Mouse (Mus musculus) right cerebral cortex, postnatal 25 days (tissue): ENCODE measurements around the gene Dapk2.

ENCODE experiments used
- DNase-seq: peaks from one replicate; pipeline ENCODE4 v3.0.0; 2022

Dapk2 gene

GRCm38 (mm10) chr9:66144248-66144647, 13.8 kb upstream of the Dapk2 start:
- peak; percentile 65 for DNase-seq

DNA sequence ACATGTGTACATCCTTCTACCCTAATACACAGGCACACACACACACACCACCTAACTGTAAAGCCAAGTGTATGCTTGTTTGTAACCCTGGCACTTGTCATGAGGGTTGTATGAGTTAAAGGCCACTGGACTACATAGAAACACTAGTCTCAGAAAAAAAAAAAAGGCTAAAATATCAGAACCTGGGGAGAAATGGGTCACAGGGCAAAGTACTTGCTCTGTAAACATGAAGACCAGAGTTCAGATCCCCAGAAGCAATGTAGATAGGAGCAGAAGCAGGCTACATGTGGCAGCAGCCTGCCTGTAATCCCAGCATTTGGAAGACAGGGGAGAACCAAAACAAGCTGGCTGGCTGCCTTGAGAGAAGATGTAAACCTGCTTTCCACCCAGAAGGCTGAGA, 11.9 kb upstream of the Dapk2 start:
- no peak for DNase-seq

- DNase-seq: no peak
These were observed 6.0 kb upstream of the Dapk2 start for GRCm38 (mm10) chr9:66152011-66152410.

GRCm38 (mm10) chr9:66153594-66153993, 4.4 kb upstream of the Dapk2 start:
- DNase-seq: no peak

- DNase-seq: no peak
These were observed 4.0 kb upstream of the Dapk2 start for GRCm38 (mm10) chr9:66154013-66154412.

GRCm38 (mm10) chr9:66155534-66155933, 2.5 kb upstream of the Dapk2 start:
- DNase-seq: no peak

DNA sequence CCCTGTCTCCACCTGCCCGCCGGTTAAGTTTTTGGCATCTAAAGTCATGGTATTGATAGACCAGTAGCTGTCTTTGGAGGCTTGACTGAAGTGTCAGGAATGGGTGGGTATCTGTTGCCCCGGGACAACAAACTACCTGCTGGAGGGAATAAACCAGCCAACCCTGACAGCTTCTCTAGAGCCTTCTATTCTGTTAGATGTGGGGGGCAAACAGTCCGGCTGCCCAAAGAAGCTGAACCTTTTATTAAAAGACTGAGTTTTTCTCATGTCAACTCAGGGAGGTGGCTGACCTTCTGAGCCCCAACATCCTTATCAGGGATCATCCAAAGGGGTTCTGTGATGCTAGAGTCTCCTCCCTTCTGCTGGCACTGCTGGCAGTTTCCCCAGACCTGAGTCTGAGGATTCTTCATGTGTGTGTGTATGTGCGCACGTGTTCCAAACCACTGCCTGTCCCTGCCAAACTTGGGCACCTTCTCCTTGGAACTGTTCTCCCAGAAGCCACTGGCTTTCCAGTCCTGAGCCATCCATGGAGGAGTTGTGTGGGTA, 935 bp downstream of the Dapk2 start:
- no peak for DNase-seq

- DNase-seq: no peak
These were observed 2.1 kb downstream of the Dapk2 start for GRCm38 (mm10) chr9:66160155-66160554.

DNA sequence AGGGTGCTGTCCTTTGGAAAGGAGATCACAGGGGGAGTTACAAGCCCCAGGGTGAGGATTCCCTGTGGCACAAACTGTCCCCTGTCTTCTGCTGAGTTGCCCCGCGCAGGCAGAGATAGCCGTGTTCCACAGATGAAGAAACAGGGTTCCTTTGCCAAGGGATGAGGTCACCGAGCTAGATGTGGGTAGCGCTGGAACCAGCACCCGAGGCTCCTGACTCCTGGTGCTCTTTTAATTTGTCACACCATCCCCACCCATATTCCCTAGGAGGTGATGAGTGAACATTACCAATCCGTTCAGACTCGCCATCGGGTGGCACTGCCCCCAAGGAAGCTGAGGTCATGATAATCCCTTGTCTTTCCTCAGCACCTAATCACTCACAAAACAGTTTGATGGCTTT, 5.0 kb downstream of the Dapk2 start:
- no peak for DNase-seq

DNA sequence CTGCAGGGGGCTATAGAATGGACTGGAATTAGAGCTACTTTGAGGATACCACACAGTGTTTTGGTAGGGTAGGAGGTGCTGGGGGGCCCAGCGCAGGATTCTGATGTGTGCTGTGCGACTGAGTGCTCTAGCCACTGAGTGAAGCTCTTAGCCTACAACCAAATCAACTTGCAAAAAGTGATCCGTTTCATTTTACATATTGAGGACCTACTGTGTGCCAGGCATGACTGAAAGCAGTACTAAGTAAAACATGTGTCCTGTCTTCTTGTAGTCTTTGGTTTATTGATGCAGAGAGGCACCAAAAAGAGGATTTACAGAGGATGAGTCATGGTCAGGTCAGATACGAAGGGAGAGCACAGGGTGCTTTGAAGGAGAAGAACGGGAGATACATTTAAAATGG, 9.2 kb downstream of the Dapk2 start:
- no peak for DNase-seq

GRCm38 (mm10) chr9:66168233-66168632, 10.2 kb downstream of the Dapk2 start:
- no peak for DNase-seq

DNA sequence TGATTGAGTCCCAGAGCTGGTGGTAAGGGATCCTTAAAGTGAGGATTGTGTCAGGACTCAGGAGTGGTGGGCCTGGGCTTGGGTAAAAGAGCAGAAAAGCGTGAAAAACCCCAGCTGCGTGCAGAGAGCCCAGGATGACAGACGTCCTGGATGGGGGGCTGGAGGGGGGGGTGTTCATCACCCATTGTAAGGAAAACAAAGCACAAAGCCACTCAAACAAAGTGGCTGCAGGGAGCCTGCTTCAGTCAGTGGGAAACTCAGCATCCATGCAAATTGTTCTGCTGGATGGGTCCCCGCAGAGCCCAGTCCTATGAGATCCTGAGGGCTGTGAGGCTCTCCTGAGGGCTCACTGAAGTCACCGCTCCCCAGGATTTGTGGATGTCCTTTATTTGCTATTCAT, 12.5 kb downstream of the Dapk2 start:
- no peak for DNase-seq

DNA sequence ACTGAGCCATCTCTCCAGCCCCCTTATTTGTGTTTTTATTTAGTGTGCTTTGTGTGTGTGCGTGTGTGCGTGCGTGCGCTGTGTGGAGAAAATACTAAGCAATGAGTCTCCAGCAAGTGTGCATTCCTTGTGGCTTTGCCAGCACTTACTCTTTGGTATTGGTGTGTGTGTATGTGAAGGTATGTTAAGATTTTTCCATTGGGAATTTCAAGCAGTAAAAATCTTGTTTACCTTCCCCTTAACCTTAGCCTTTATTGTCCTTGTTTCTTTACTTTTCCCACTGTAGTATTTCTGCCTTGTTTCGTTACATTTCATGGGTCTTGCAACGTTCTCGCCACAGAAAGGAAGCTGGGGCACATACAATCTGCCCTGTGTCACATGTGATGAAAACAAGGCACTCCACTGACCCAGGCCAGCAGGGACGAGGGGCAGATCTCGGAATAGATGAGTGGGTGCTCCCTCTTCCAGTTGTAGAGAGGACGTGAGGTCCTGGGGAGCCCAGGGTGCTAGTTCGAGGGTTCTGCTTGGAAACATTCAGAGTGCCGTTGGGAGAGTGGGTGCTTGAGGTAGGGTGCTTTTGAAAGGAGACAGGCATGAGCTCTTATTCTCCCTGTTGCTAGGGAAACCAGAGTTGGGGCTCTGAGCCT, 13.4 kb downstream of the Dapk2 start:
- DNase-seq: no peak

- DNase-seq: no peak
These were observed 15.4 kb downstream of the Dapk2 start for GRCm38 (mm10) chr9:66173316-66173855.

- no peak for DNase-seq
These were observed 17.0 kb downstream of the Dapk2 start for GRCm38 (mm10) chr9:66174985-66175384.

DNA sequence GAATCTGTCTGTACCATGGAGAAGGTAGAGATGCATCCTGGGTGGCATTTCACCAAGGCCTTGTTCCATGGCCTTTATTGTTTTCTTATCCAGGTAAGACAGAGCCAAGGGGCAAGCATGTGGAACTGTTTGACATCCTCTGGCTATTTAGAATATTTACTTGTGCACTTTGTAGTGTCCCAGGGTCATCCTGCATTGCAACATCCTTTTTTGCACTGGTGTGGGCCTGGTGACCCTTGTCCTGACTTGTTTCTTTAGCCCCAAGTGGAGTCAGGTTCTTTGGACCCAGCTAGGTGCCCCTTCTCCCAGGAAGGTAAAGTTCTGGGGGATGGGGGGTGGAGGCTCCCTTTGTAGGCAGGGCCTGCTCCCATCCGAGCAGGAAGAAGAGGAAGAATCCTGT, 20.0 kb downstream of the Dapk2 start:
- DNase-seq: no peak

DNA sequence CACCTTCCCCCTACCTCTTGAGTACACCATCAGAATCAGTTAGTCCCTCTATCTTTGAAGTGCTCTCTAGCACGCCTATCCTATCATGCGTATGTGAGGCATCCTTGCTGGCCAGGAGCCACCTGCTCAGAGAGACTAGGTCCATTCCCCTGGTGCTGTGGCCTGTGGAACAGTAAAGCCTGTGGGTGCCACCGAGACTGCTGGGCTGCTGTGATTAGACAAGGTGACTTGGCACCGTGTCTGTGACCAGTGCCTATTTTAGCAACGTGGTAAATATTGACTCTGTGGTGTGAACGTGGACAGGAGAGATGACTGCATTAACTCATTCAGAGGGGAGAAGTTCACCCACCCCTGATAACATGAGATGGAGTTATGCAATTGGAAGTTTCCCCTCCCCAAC, 21.8 kb downstream of the Dapk2 start:
- no peak for DNase-seq

GRCm38 (mm10) chr9:66181126-66181825, 23.3 kb downstream of the Dapk2 start:
- DNase-seq: no peak

- DNase-seq: no peak
These were observed 24.0 kb downstream of the Dapk2 start for GRCm38 (mm10) chr9:66181826-66182678.

GRCm38 (mm10) chr9:66182679-66182993, 24.6 kb downstream of the Dapk2 start:
- DNase-seq: no peak

DNA sequence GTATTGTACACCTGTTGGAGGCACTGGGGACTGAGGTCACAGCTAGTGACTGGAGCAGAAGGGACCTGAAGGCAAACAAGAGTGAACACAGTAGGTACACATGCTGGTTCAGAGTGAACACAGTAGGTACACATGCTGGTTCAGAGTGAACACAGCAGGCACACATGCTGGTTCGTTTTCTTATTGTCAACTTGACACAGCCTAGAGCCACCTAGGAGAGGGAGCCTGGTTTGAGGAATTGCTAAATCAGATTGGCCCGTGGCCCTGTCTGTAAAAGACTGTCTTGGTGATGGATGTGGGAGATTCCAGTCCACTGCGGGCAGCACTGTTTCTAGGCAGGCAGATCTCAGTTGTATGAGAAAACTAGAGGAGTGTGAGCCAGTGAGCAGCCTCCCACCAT, 25.0 kb downstream of the Dapk2 start:
- DNase-seq: no peak

- DNase-seq: no peak
These were observed 26.5 kb downstream of the Dapk2 start for GRCm38 (mm10) chr9:66184572-66184971.

DNA sequence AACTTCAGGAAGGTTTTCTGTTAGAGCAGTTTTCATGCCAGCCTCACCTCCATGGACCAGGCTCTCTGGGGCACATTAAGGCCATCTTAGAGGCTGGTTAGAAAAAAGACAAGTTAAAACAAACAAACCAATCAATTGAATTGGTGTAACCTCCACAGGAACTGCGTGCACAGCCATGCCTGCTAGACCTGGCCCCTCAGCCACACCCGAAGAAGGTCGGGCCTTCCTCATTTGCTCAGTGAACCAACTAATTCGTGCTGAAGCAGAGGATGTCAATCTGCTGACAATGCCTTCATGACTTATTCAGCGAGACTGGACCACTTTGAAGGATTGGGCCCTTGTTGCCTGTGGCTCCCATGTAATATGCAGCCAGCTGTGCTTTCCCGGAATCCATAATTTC, 28.4 kb downstream of the Dapk2 start:
- no peak for DNase-seq

DNA sequence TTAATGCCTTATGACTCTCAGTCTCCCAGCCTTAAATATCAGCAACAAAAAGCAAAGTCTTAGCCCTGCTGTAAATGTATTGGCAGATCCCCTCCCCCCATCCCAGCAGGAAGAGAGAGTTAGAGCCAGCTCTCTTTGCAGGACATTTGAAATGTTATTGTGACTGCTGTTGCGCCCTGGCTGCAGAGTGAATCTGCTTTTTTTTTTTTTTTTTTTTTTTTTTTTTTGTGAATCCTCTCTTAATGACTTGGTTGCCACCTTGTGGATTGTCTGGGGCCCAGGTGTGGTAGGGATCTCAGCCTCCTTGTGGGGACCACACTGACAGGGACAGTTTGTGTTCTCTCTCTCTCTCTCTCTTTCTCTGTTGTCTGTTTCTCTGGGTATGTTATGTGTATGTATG, 31.0 kb downstream of the Dapk2 start:
- DNase-seq: no peak
